In genomic region chr1:146260400-146260799, GRCm38 (mm10) we compare ENCODE assay signal across 31 mouse cellular contexts.
DNase-seq lines count a peak whose midpoint lies in the region; ATAC-seq and TF ChIP-seq lines count a peak whose summit lies in the region.
"Had no signal": no experiment of that assay in that cellular context is flagged by ENCODE, and none has a peak within 500 bp of the region (broad histone marks: within the 10 kb centered on the region; RNA-seq: fewer than 3 reads in every experiment).

No protein-coding gene starts in this region.

- H3K27me3 ChIP-seq in cerebellum, adult 2 months (ENCODE audit: control insufficient read depth, insufficient read depth, low read length) = no peaks in the 10 kb centered on the region
- no peaks in the 10 kb centered on the region for H3K27me3 ChIP-seq in liver, embryonic 12.5 days (replicated peaks)
- H3K27me3 ChIP-seq in hindbrain, embryonic 12.5 days = no peaks in the 10 kb centered on the region
- H3K27me3 ChIP-seq: embryonic facial prominence, embryonic 13.5 days; midbrain, embryonic 15.5 days; Patski had no signal

- no peak overlapping the region for H3K9ac ChIP-seq in liver, embryonic 12.5 days
- no peak overlapping the region for H3K9ac ChIP-seq in hindbrain, embryonic 12.5 days
- H3K9ac ChIP-seq: embryonic facial prominence, embryonic 13.5 days; liver, embryonic 14.5 days; midbrain, embryonic 15.5 days had no signal

- TF ChIP-seq POLR2A in brain, embryonic 14.5 days (IDR thresholded peaks at IDR 0.05; ENCODE audit: borderline replicate concordance, extremely low read depth, insufficient read depth, insufficient read length, poor library complexity, severe bottlenecking) = no peak
- TF ChIP-seq POLR2A in cerebellum, adult 2 months (IDR thresholded peaks at IDR 0.05; ENCODE audit: borderline replicate concordance, insufficient read depth, low read length) = no peak

- no peak overlapping the region for H3K4me3 ChIP-seq in layer of hippocampus, adult 2 months
- H3K4me3 ChIP-seq in cerebellum, adult 2 months (replicated peaks; ENCODE audit: insufficient read depth, low read depth, low read length) = no peak overlapping the region
- no peak overlapping the region for H3K4me3 ChIP-seq in liver, embryonic 12.5 days
- no peak overlapping the region for H3K4me3 ChIP-seq in hindbrain, embryonic 12.5 days
- H3K4me3 ChIP-seq: embryonic facial prominence, embryonic 13.5 days; forebrain, embryonic 10.5 days; hindbrain, embryonic 10.5 days; midbrain, embryonic 15.5 days had no signal

- no peak for TF ChIP-seq CTCF in layer of hippocampus, adult 2 months (conservative IDR thresholded peaks at IDR 0.05)
- TF ChIP-seq CTCF in brain, embryonic 14.5 days (IDR thresholded peaks at IDR 0.05; ENCODE audit: borderline replicate concordance, extremely low read depth, insufficient read depth, insufficient read length) = no peak
- TF ChIP-seq CTCF in cerebellum, adult 2 months (IDR thresholded peaks at IDR 0.05; ENCODE audit: borderline replicate concordance, insufficient read depth, low read depth, low read length) = no peak

- no peak for ATAC-seq in liver, embryonic 12.5 days
- no peak for ATAC-seq in hindbrain, embryonic 12.5 days (ENCODE audit: low FRiP score)
- ATAC-seq: forebrain, embryonic 16.5 days; hindbrain, embryonic 16.5 days; midbrain, embryonic 15.5 days; Patski had no signal

- peaks cover 7% of the 10 kb centered on the region; the same call in 1 of the 2 replicates for H3K4me1 ChIP-seq in cerebellum, adult 2 months (ENCODE audit: control insufficient read depth, insufficient read depth, low read length)
- H3K4me1 ChIP-seq in liver, embryonic 12.5 days = no peaks in the 10 kb centered on the region
- H3K4me1 ChIP-seq in hindbrain, embryonic 12.5 days = no peaks in the 10 kb centered on the region
- H3K4me1 ChIP-seq: embryonic facial prominence, embryonic 13.5 days; forebrain, embryonic 10.5 days; hindbrain, embryonic 10.5 days; midbrain, embryonic 15.5 days had no signal

- no peaks in the 10 kb centered on the region for H3K9me3 ChIP-seq in liver, embryonic 12.5 days (replicated peaks)
- no peaks in the 10 kb centered on the region for H3K9me3 ChIP-seq in hindbrain, embryonic 12.5 days (replicated peaks)
- H3K9me3 ChIP-seq: embryonic facial prominence, embryonic 13.5 days; forebrain, embryonic 10.5 days; hindbrain, embryonic 10.5 days; midbrain, embryonic 15.5 days had no signal

- H3K36me3 ChIP-seq in liver, embryonic 12.5 days = no peaks in the 10 kb centered on the region
- no peaks in the 10 kb centered on the region for H3K36me3 ChIP-seq in hindbrain, embryonic 12.5 days
- H3K36me3 ChIP-seq: embryonic facial prominence, embryonic 13.5 days; forebrain, embryonic 10.5 days; hindbrain, embryonic 10.5 days; midbrain, embryonic 15.5 days had no signal

- no peak overlapping the region for H3K27ac ChIP-seq in layer of hippocampus, adult 2 months
- no peak overlapping the region for H3K27ac ChIP-seq in cerebellum, adult 2 months (ENCODE audit: insufficient read depth, low read length)
- no peak overlapping the region for H3K27ac ChIP-seq in liver, embryonic 12.5 days
- no peak overlapping the region for H3K27ac ChIP-seq in hindbrain, embryonic 12.5 days
- H3K27ac ChIP-seq: embryonic facial prominence, embryonic 13.5 days; forebrain, embryonic 10.5 days; hindbrain, embryonic 10.5 days; liver, embryonic 14.5 days; macrophage; midbrain, embryonic 15.5 days; stomach, postnatal 0 days had no signal

- H3K4me2 ChIP-seq in liver, embryonic 12.5 days = no peak overlapping the region
- H3K4me2 ChIP-seq in hindbrain, embryonic 12.5 days (replicated peaks) = no peak overlapping the region
- H3K4me2 ChIP-seq: embryonic facial prominence, embryonic 13.5 days; midbrain, embryonic 15.5 days had no signal

- DNase-seq in layer of hippocampus, adult 2 months (ENCODE audit: low spot score in 2 of 2) = peak; percentile 3 to 11
- DNase-seq in layer of hippocampus, postnatal 36 days = no peak
- peak; percentile 7 for DNase-seq in brain, embryonic 14.5 days (ENCODE audit: low read depth)
- peak; percentile 12 to 85 for DNase-seq in cerebellum, adult 2 months
- peak; percentile 20 to 70 for DNase-seq in cerebellum, postnatal 14 days
- DNase-seq in right cerebral cortex, postnatal 36 days (ENCODE audit: low spot score in 2 of 2) = no peak
- DNase-seq: adrenal gland, postnatal 14 days; gastrocnemius, postnatal 14 days; heart, postnatal 14 days; kidney, adult 18-20 months; kidney, postnatal 36 days; layer of hippocampus, adult 9-11 months; left cerebral cortex, postnatal 4 days; lung, adult 2 months; lung, postnatal 10 days; right cerebral cortex, adult 18-20 months; right cerebral cortex, postnatal 4 days; thymus, adult 18-20 months; thymus, postnatal 25 days had no signal

Comparison
In these comparisons a context has a peak if more than half of its experiments do, and no peak if none do; other contexts are left out.
1. DNase-seq: peak in layer of hippocampus, adult 2 months (2 of 2), brain, embryonic 14.5 days (single experiment), cerebellum, adult 2 months (2 of 2) and cerebellum, postnatal 14 days (2 of 2); none in layer of hippocampus, postnatal 36 days (0 of 2) and right cerebral cortex, postnatal 36 days (0 of 2).